In the genomic region with DNA sequence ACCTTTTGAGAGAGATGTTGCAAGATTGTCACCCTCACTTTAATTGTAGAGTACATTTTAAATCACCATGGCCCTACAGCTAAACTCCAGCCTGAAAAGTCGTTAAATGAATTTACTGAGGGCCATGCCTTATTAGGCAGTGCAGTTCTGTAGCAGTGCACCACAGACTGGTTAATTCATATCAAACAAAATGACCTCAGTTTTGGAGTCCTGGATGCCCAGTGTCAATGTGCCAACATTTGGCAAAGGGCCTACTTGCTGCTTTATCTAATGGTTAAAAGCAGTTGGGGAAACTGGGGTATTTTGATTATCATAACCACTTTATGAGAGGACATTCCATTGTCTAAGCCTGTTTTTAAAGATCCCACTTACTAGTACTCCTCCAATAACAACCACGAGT, we compare ENCODE assay signal across 16 mouse cellular contexts.
"Had no signal": no experiment of that assay in that cellular context is flagged by ENCODE, and none has a peak within 500 bp of the region (broad histone marks: within the 10 kb centered on the region; RNA-seq: fewer than 3 reads in every experiment).

No protein-coding gene starts in this region.

- H3K4me3 ChIP-seq: neural tube, embryonic 13.5 days; neural tube, embryonic 15.5 days; stomach, embryonic 15.5 days had no signal

- H3K9me3 ChIP-seq: neural tube, embryonic 13.5 days; neural tube, embryonic 15.5 days; stomach, embryonic 15.5 days had no signal

- DNase-seq: retina, postnatal 1 day; right cerebral cortex, adult 18-20 months; right cerebral cortex, postnatal 14 days; right cerebral cortex, postnatal 25 days; right cerebral cortex, postnatal 4 days; spleen, adult 18-20 months; thymus, adult 18-20 months; thymus, adult 2 months; thymus, postnatal 14 days; thymus, postnatal 25 days; thymus, postnatal 36 days; thymus, postnatal 4 days had no signal

- H3K36me3 ChIP-seq: neural tube, embryonic 15.5 days; stomach, embryonic 15.5 days had no signal

- H3K4me1 ChIP-seq: neural tube, embryonic 13.5 days; neural tube, embryonic 15.5 days; stomach, embryonic 15.5 days had no signal

- H3K27me3 ChIP-seq: neural tube, embryonic 13.5 days; neural tube, embryonic 15.5 days; stomach, embryonic 15.5 days had no signal

- H3K27ac ChIP-seq: neural tube, embryonic 13.5 days; neural tube, embryonic 15.5 days; stomach, embryonic 15.5 days; stomach, postnatal 0 days had no signal
